Mouse (Mus musculus) lung, postnatal 0 days (tissue): ENCODE measurements around the gene Mrpl40. TPM values are rescaled to one million over a fixed set of nuclear protein-coding genes. Genes with fewer than 3 reads are reported as not detected.
"Not testable (repeated sequence)": the region's sequence is repeated elsewhere in the genome, so short reads cannot be mapped to it uniquely, and the experiment has no call there.

Experiments
- ATAC-seq: fragments of 200-750 bp; cut with Nextera tagmentation; 2 replicates; pipeline ENCODE4 v1.8.0; 2017; ENCODE audit warnings: moderate library complexity
- DNase-seq: peaks from one replicate; pipeline ENCODE4 v3.0.0-alpha.2; 2016; ENCODE audit warnings: low spot score
- H3K27ac ChIP-seq: fragments of 300-500 bp; sonication (generic); 2 replicates; pipeline ENCODE4 v1.5.1; 2014; ENCODE audit warnings: antibody characterized with exemption, mild to moderate bottlenecking, low read length, mixed read lengths
- H3K27me3 ChIP-seq: fragments of 300-500 bp; sonication (generic); replicated peaks from 2 replicates; pipeline ENCODE4 v1.6.1; 2014; ENCODE audit warnings: low read length, mixed read lengths; ENCODE audit not compliant: insufficient read depth
- H3K36me3 ChIP-seq: fragments of 300-500 bp; sonication (generic); 2 replicates; pipeline ENCODE4 v1.6.1; 2014; ENCODE audit warnings: low read length, mixed read lengths; ENCODE audit not compliant: insufficient read depth
- H3K4me1 ChIP-seq: fragments of 300-500 bp; sonication (generic); 2 replicates; pipeline ENCODE4 v1.6.1; 2014; ENCODE audit warnings: antibody characterized with exemption, low read depth, low read length, mixed read lengths; ENCODE audit not compliant: insufficient read depth
- H3K4me2 ChIP-seq: fragments of 300-500 bp; sonication (generic); replicated peaks from 2 replicates; pipeline ENCODE4 v1.6.1; 2014; ENCODE audit warnings: low read depth, mild to moderate bottlenecking, low read length, moderate library complexity, mixed read lengths
- H3K4me3 ChIP-seq: fragments of 300-500 bp; sonication (generic); 2 replicates; pipeline ENCODE4 v1.5.1; 2014; ENCODE audit warnings: low read depth, low read length
- H3K9ac ChIP-seq: fragments of 300-500 bp; sonication (generic); replicated peaks from 2 replicates; pipeline ENCODE4 v1.6.1; 2014; ENCODE audit warnings: low read depth, mild to moderate bottlenecking
- H3K9me3 ChIP-seq: fragments of 300-500 bp; sonication (generic); 2 replicates; pipeline ENCODE4 v1.6.1; 2016; ENCODE audit warnings: low read length, mixed read lengths
- CTCF ChIP-seq: IDR thresholded peaks from 2 replicates; pipeline ENCODE4 v1.5.1; 2016; ENCODE audit warnings: antibody characterized with exemption, mild to moderate bottlenecking
- EP300 ChIP-seq: IDR thresholded peaks from 2 replicates; pipeline ENCODE4 v1.6.1; 2016; ENCODE audit warnings: antibody characterized with exemption, mild to moderate bottlenecking, control low read depth
- WGBS: fragments of 180-500 bp; shearing (Covaris S2); extraction: QIAGEN DNeasy Blood & Tissue Kit; methylation state at CpG from one replicate; pipeline ENCODE4 v1.1.7; 2014; 5-methylcytosine and 5-hydroxymethylcytosine counted together
- polyA plus RNA-seq: library from polyadenylated mRNA; unstranded; fragments of >200 nt; fragmentation: Nextera tagmentation; extraction: Ambion mirVana; gene quantifications from 2 replicates; pipeline ENCODE4 v1.2.1, GENCODE M21; 2015

Mrpl40 gene
- polyA plus RNA-seq, 1 experiment from 2014 or later = 55.8 TPM

GRCm38 (mm10) chr16:18860186-18860585, 16.5 kb downstream of the Mrpl40 start:
- Histone ChIP-seq H3K9me3 (no peaks in the 10 kb centered on the region), H3K27me3 (no peaks in the 10 kb centered on the region), H3K4me1 (no peaks in the 10 kb centered on the region), H3K9ac (no peak overlapping the region), H3K4me3 (no peak overlapping the region), H3K27ac (no peak overlapping the region), H3K36me3 (no peaks in the 10 kb centered on the region), H3K4me2 (no peak overlapping the region)
- TF ChIP-seq EP300 (no peak), CTCF (no peak)
- ATAC-seq = no peak
- DNase-seq = no peak
- 70% methylated on average over 1 of the region's 1 CpGs for WGBS

GRCm38 (mm10) chr16:18858551-18858950, 18.1 kb downstream of the Mrpl40 start:
- Histone ChIP-seq H3K27me3 (no peaks in the 10 kb centered on the region), H3K9ac (no peak overlapping the region), H3K4me3 (no peak overlapping the region), H3K4me1 (no peaks in the 10 kb centered on the region), H3K27ac (no peak overlapping the region), H3K4me2 (no peak overlapping the region), H3K9me3 (no peaks in the 10 kb centered on the region), H3K36me3 (no peaks in the 10 kb centered on the region)
- DNase-seq = peak; percentile 75
- ATAC-seq = peak; percentile 21; the same call in 1 of the 2 replicates
- no peak for TF ChIP-seq EP300
- peak; percentile 69 for TF ChIP-seq CTCF

- H3K4me1 ChIP-seq, H3K27me3 ChIP-seq, H3K27ac ChIP-seq, H3K36me3 ChIP-seq, ATAC-seq, H3K9ac ChIP-seq, H3K4me2 ChIP-seq, DNase-seq, H3K9me3 ChIP-seq, H3K4me3 ChIP-seq: not testable (repeated sequence)
- 89% methylated on average over 14 of the region's 17 CpGs for WGBS
Observed at GRCm38 (mm10) chr16:18849521-18850190, 27.0 kb downstream of the Mrpl40 start.

DNA sequence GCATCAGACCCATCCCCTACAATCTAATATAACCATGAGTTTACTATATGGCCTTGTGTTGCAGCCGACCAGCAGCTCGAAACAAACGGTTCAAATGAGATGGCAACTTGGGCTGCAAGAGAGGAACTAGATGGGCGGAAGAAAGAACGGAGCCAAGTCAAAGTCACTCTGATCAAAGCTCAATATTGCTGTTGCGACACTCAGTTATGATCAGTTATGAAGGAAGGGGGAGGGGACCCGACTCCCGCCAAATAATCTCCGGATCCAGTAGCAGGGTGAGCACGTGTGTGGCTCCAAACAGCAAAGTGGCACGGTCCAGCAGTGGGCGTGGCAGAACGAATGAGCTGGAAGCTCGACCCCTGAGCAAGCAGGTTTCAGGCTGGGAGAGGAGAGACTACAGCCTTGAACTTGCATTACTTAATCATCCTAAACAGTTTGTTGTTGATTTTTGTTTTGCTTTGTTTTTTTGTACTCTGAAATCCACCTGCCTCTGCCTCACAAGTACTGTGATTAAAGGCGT, 30.3 kb downstream of the Mrpl40 start:
- Histone ChIP-seq H3K27ac (no peak overlapping the region), H3K27me3 (no peaks in the 10 kb centered on the region), H3K4me1 (no peaks in the 10 kb centered on the region), H3K9me3 (no peaks in the 10 kb centered on the region), H3K4me2 (no peak overlapping the region), H3K4me3 (no peak overlapping the region), H3K36me3 (no peaks in the 10 kb centered on the region), H3K9ac (no peak overlapping the region)
- ATAC-seq = no peak
- WGBS = 84% methylated on average over 15 of the region's 15 CpGs
- DNase-seq = no peak
- no peak for TF ChIP-seq CTCF
- TF ChIP-seq EP300 = no peak

DNA sequence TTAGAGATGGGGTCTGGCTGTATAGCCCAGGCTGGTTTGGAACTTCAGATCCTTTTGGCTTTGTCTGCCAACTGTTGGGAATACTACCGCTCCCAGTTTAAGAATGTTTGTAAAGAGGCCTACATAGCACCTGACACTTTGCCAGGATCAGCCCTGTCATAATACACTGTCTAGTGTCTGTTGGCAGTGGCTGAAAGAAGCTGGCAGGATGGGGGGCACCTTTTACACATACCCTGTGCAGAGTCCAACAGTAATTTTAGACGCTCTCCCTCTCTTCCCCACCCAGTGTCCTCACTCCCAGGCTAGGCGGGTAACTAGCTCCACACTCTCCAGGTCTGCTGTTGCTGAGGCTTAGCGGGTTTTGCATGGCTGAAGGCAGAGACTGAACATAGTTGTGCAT, 38.3 kb downstream of the Mrpl40 start:
- Histone ChIP-seq H3K36me3 (no peaks in the 10 kb centered on the region; the same call in 1 of the 2 replicates), H3K4me3 (no peak overlapping the region), H3K4me1 (no peaks in the 10 kb centered on the region), H3K27me3 (no peaks in the 10 kb centered on the region), H3K9me3 (no peaks in the 10 kb centered on the region), H3K9ac (no peak overlapping the region), H3K27ac (no peak overlapping the region), H3K4me2 (no peak overlapping the region)
- TF ChIP-seq CTCF = no peak
- no peak for TF ChIP-seq EP300
- WGBS = 91% methylated on average over 4 of the region's 4 CpGs
- no peak for DNase-seq
- ATAC-seq = no peak

DNA sequence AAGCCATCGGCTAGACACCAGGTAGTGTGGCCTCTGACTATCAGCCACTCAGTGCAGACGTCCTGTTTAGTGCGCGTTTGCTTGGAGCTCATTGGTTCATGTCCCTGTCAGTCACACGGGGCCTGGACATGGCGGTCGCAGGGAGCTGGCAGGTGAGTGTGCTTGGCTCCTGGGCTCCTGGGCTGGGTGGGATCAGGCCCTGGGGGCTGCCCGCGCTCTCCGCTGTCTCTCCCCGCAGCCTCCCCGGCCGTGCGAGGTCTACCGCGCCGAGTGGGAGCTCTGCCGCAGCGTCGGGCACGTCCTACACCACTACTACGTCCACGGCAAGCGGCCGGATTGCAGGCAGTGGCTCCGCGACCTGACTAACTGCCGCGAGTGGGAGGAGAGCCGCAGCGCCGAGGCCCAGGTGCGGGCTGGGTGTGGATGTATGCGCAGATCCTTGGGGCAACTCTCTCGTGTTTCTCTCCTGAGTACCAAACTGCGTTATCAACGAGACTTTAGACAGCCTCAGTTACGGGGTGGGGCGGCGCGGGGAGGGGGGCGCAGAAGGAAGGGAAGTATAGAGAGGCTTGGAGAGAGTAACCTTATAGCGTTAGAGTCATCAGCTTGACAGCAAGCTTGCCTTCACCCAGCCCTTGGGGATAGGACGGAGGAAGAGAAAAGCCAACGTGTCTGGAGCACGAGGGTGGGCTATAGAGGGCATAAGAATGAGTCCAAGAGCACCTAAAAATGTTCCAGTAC, 40.0 kb downstream of the Mrpl40 start, which contains the start of the genes 2510002D24Rik and Gm28539:
Gene 2510002D24Rik (plus strand): TSS at position 111 of the 741 bp plus-strand sequence.
Gene Gm28539 (plus strand): TSS at position 117 of the 741 bp plus-strand sequence.
- H3K9ac ChIP-seq = peak within 1 kb of the TSS; percentile 84
- H3K27ac ChIP-seq = peak within 1 kb of the TSS; percentile 86
- 1% methylated on average over 45 of the region's 46 CpGs for WGBS
- DNase-seq = peak; percentile 93
- H3K4me3 ChIP-seq = peak within 1 kb of the TSS; percentile 82
- H3K27me3 ChIP-seq = no peaks in the 10 kb centered on the region
- no peak for TF ChIP-seq EP300
- no peak for TF ChIP-seq CTCF
- ATAC-seq = peak; percentile 99
- peaks cover 2% of the 10 kb centered on the region; the same call in 1 of the 2 replicates for H3K36me3 ChIP-seq
- no peaks in the 10 kb centered on the region for H3K9me3 ChIP-seq
- peak within 1 kb of the TSS; percentile 79 for H3K4me2 ChIP-seq
- H3K4me1 ChIP-seq = no peaks in the 10 kb centered on the region
